Mouse (Mus musculus) ES-Bruce4 (cell line): ENCODE data around the gene Adsl. TPM values are rescaled to one million over a fixed set of nuclear protein-coding genes. Genes with fewer than 3 reads are reported as not detected.

Source experiments
- H3K27ac ChIP-seq: 2 replicates; pipeline ENCODE4 v1.5.1; 2012; ENCODE audit warnings: low read length, inconsistent platforms; ENCODE audit not compliant: insufficient read depth
- H3K27me3 ChIP-seq: 2 replicates; pipeline ENCODE4 v1.6.1; 2012; ENCODE audit warnings: mild to moderate bottlenecking, low read length, inconsistent platforms; ENCODE audit not compliant: control insufficient read depth, poor library complexity, insufficient read depth, severe bottlenecking
- H3K36me3 ChIP-seq: 2 replicates; pipeline ENCODE4 v1.6.1; 2012; ENCODE audit warnings: inconsistent platforms, mild to moderate bottlenecking, low read length, moderate library complexity; ENCODE audit not compliant: control insufficient read depth, poor library complexity, insufficient read depth, severe bottlenecking
- H3K4me1 ChIP-seq: one replicate; pipeline ENCODE4 v1.8.1; 2011; ENCODE audit warnings: low read length; ENCODE audit not compliant: control insufficient read depth, insufficient read depth
- H3K4me3 ChIP-seq: 2 replicates; pipeline ENCODE4 v1.5.1; 2011; ENCODE audit warnings: low read depth, mild to moderate bottlenecking, low read length
- H3K9ac ChIP-seq: 2 replicates; pipeline ENCODE4 v1.6.1; 2012; ENCODE audit warnings: low read depth, mild to moderate bottlenecking, inconsistent platforms; ENCODE audit not compliant: poor library complexity, severe bottlenecking
- H3K9me3 ChIP-seq: replicated peaks from 2 replicates; pipeline ENCODE4 v1.6.1; 2012; ENCODE audit warnings: mild to moderate bottlenecking, low read length, inconsistent platforms; ENCODE audit not compliant: control insufficient read depth, poor library complexity, insufficient read depth, severe bottlenecking
- CTCF ChIP-seq: IDR thresholded peaks from one replicate; pipeline ENCODE4 v1.8.1; 2011; ENCODE audit warnings: low read depth, low read length
- EP300 ChIP-seq: IDR thresholded peaks from 2 replicates; pipeline ENCODE4 v1.6.1; 2011; ENCODE audit warnings: low read depth, low read length; ENCODE audit not compliant: insufficient read depth
- POLR2A ChIP-seq: IDR thresholded peaks from one replicate; pipeline ENCODE4 v1.8.1; 2011; ENCODE audit warnings: low read length; ENCODE audit not compliant: insufficient read depth
- polyA plus RNA-seq: library from polyadenylated mRNA; stranded (reverse); fragments of >200 nt; gene quantifications from 2 replicates; pipeline ENCODE4 v1.2.4, GENCODE M21; 2011; ENCODE audit warnings: low read depth; ENCODE audit not compliant: missing spikeins, insufficient read depth, insufficient read length

Adsl gene
- polyA plus RNA-seq, 1 experiment = 77.6 TPM

DNA sequence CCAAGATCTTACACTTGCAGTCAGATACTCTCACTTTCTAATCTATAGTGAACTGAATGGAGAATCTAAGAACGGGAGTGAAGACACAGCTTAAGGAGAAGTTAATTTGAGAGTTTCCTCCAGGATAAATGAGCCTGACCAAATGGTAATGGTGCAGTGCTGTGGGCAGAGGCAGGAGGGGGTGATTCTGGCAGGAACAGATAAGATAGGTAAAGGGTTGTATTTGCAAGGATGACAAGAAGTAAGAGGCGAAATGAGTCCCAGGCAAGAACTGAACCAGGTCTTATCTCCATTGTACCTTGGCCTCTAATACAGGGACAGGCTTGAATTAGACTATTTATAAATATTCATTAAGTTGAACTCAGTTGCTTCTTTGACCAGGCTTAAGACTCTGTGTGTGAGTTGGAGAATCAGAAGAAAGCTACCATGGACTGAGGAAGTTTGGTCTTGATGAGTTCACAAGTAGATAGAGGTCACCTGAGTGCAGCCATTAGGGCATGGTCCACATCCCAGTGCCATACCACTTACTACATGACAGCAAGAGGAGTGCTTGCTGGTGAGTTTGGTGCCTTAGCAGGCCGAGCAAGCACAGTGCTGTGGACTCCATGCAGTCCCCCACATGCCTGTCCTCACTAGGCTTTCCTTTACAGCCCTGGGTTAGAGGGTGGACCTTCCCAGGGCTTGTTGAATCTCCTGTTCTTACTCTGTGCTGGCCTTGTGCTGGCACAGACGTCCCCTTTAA is 37.3 kb upstream of the Adsl start:
- no peak for TF ChIP-seq CTCF
- no peak for TF ChIP-seq POLR2A
- no peak for TF ChIP-seq EP300

DNA sequence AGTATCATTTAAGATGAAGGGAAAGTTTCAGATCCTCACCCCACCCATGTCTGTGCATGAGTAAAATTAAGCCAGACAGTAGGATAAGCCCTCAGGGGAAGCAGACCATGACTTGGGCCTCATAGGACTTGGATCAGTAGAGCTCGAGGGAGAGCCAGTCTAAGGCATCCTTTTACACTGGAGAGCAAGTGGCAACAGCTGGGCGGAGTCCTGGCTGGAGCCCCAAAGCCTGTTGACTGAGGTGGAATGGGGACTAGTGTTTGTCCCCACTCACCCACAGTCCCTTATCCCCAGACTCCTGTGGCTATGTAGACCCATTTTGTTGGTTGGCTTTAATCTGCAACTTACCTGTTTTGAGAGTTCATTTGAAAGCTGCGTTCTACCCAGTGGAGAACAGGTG is 36.1 kb upstream of the Adsl start:
- no peak overlapping the region for H3K4me3 ChIP-seq
- H3K9ac ChIP-seq = no peak overlapping the region
- no peak overlapping the region for H3K27ac ChIP-seq
- no peaks in the 10 kb centered on the region for H3K27me3 ChIP-seq
- H3K36me3 ChIP-seq = peaks cover 7% of the 10 kb centered on the region
- no peaks in the 10 kb centered on the region for H3K9me3 ChIP-seq
- H3K4me1 ChIP-seq = no peaks in the 10 kb centered on the region
- no peak for TF ChIP-seq POLR2A
- no peak for TF ChIP-seq CTCF
- no peak for TF ChIP-seq EP300

More for the DNA sequence above, 37.3 kb upstream of the Adsl start:
- Histone ChIP-seq H3K9me3 (no peaks in the 10 kb centered on the region), H3K4me1 (no peaks in the 10 kb centered on the region), H3K9ac (no peak overlapping the region), H3K27me3 (no peaks in the 10 kb centered on the region), H3K27ac (no peak overlapping the region), H3K4me3 (no peak overlapping the region), H3K36me3 (peaks cover 7% of the 10 kb centered on the region)

DNA sequence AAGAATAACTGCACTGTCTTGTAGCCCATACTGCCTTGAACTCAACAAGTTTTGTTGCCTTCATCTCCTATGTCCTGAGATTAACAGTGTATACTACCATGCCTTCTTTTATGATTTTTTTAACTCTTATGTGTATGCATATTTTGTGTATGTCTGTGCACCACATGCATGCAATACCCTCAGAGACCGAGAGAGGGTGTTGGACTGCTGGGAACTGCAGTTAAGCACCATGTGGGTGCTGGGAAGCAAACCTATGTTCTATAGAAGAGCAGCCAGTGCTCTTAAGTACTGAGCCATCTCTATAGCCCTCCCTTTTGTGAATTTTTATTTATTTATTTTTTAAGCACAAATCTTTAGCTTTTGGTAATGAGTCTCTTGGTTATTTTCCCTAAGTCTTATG is 34.5 kb upstream of the Adsl start:
- no peak overlapping the region for H3K27ac ChIP-seq
- peaks cover 13% of the 10 kb centered on the region for H3K36me3 ChIP-seq
- no peak overlapping the region for H3K9ac ChIP-seq
- no peaks in the 10 kb centered on the region for H3K9me3 ChIP-seq
- no peak for TF ChIP-seq EP300
- peak; percentile 16 for TF ChIP-seq CTCF
- no peak for TF ChIP-seq POLR2A
- no peaks in the 10 kb centered on the region for H3K27me3 ChIP-seq
- H3K4me3 ChIP-seq = no peak overlapping the region
- H3K4me1 ChIP-seq = no peaks in the 10 kb centered on the region

DNA sequence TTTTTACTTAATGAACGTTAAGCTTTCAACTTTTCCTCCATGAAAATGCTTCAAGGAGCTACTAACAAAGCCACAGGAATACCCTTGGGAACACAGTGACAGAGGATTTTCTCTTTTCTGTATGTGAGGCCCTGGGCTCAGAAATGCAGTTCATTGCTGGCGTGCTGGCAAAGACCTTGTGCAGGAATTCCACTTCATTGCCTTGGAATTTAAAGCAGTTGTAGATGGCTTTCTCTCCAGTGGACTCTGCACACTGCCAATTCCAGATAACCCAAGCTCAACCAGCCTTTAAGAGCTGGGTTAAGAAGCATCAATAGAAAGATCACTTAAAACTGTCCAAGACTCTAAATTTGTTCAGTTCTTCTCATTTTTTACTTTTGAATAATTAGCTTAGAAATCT is 32.4 kb upstream of the Adsl start:
- no peak overlapping the region for H3K9ac ChIP-seq
- no peaks in the 10 kb centered on the region for H3K27me3 ChIP-seq
- H3K27ac ChIP-seq = no peak overlapping the region
- H3K4me3 ChIP-seq = no peak overlapping the region
- no peaks in the 10 kb centered on the region for H3K9me3 ChIP-seq
- H3K36me3 ChIP-seq = peaks cover 13% of the 10 kb centered on the region
- TF ChIP-seq CTCF (no peak), POLR2A (no peak), EP300 (no peak)
- H3K4me1 ChIP-seq = no peaks in the 10 kb centered on the region

DNA sequence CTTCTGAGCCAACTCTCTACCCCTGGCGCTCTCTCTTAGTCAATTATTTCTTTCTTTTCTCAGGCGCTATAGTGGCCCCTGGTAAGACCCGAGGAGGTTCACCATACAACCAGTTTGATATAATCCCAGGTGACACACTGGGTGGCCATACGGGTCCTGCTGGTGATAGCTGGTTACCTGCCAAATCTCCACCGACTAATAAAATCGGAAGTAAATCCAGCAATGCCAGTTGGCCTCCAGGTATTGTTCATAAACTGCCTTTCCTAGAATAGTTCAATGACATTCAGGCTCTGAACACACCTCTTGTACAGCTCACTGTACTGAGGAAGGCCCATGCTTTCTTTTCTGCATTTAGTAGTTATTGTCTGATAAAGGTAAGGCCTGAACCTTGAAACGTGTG is 31.7 kb upstream of the Adsl start:
- Histone ChIP-seq H3K9ac (no peak overlapping the region), H3K27me3 (no peaks in the 10 kb centered on the region), H3K27ac (no peak overlapping the region), H3K4me1 (no peaks in the 10 kb centered on the region), H3K36me3 (peaks cover 13% of the 10 kb centered on the region), H3K4me3 (no peak overlapping the region), H3K9me3 (no peaks in the 10 kb centered on the region)
- TF ChIP-seq EP300 = no peak
- TF ChIP-seq CTCF = no peak
- TF ChIP-seq POLR2A = no peak

DNA sequence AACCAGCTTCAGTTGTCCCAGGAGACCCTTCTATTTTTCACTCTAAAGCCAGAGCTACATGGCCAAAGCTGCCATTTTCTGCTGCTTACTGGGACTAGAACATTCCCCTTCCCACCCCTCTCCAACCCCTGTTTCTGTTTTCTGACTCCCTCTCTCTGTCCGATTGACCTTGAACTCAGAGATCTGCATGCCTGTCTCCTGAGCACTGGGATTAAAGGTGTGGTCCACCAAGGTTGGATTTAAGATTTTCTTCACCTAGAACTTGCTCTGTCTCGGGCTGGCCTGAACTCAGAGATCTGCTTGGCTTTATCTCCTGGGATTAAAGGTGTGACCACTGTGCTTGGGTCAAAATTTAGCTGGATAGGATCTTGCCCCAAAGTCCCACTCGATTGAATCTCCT is 27.9 kb upstream of the Adsl start:
- no peaks in the 10 kb centered on the region for H3K27me3 ChIP-seq
- H3K9me3 ChIP-seq = no peaks in the 10 kb centered on the region
- no peak for TF ChIP-seq CTCF
- TF ChIP-seq POLR2A = no peak
- TF ChIP-seq EP300 = no peak
- no peak overlapping the region for H3K4me3 ChIP-seq
- no peak overlapping the region for H3K27ac ChIP-seq
- H3K4me1 ChIP-seq = no peaks in the 10 kb centered on the region
- H3K9ac ChIP-seq = no peak overlapping the region
- peaks cover 6% of the 10 kb centered on the region for H3K36me3 ChIP-seq
